Mouse (Mus musculus) heart, postnatal 10 days (tissue): Measurements from ENCODE around the gene Vamp5. TPM values are rescaled to one million over a fixed set of nuclear protein-coding genes. Genes with fewer than 3 reads are reported as not detected.

Experiments used
- DNase-seq, 2 experiments: peaks; one replicate each; pipeline ENCODE4 v3.0.0; 2021
- intact Hi-C: fragments of 180-260 bp; cut with DNase I; formaldehyde crosslinking; loops from one replicate; pipeline ENCODE4 v1.15.1; 2025
- total RNA-seq, 2 experiments: library from RNA; stranded (reverse); gene quantifications; 2 replicates each; pipeline ENCODE4 v1.2.3; 2021

Vamp5 gene
- total RNA-seq, 2 experiments from 2014 or later = 46.5 to 57.8 TPM

DNA sequence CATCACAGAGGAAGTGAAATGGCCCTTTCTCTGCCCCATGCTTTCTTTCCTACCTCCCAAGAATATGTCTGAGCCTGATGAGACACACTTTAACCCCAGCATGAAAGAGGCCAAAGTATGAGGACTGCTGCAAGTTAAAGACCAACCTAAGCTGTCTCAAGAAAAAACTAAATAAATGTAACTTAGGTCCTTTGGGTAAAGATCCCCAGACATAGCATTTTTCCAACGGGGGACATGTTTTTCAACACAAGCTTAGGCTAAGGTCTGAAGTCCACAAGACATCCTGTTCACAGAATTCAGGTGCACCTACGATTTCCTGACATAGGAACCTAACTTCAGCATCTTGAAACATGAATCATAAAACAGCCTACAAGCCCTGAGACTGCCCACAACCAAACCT is 30.1 kb downstream of the Vamp5 start:
- intact Hi-C loops = no loop called here
- DNase-seq = no peak

DNA sequence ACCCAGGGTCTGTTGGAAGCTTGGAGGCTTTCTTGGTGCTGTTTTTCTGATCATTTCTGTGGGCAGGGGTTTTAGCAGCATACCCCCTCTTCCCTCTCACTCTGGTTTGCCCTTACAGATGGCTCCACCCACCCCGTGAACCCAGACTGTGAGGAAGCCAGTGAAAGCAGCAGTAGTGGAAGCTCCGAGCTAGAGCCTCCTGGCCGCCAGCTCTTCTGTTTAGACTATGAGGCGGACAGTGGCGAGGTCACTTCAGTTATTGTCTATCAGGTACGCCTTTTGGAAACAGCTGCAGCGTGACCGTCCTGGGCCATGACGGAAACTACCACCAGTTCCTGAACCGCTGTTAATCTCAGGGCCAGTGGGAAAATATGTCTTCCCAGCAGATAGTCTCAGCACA is 31.9 kb downstream of the Vamp5 start:
- intact Hi-C loops = no loop called here
- no peak for DNase-seq

DNA sequence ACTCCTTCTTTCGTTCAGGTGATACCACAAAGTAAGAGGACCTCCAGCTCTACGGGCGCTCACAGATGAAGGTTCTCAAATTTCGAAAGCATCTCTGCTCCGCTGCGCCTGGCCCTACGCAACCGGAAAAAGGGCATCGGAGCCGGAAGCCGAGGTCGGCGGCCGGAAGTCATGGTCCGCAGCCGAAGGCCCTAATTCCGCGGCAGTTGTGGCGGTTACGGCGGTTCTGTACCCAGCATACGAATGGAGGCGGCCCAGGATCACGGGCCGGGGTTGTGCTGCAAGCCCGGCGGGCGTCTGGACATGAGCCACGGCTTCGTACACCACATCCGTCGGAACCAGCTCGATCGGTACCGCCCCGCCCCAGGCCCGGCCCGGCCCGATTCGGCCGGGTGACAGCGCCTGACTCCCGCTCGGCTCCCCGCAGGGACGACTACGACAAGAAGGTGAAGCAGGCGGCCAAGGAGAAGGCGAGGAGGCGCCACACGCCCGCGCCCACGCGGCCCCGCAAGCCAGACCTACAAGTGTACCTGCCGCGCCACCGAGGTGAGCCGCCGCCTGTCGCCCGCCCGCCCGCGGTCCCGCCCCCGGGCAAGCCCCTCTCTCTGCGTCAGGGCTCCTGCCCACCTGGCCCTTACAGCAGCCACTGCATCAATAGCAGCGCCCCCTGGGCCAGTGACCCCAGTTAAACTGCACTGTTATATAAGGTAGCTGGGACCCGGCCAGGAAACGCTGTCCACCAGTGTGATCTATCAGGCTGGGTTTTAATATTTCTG is 32.9 kb downstream of the Vamp5 start, which contains the start of gene 0610030E20Rik:
Gene 0610030E20Rik (plus strand): TSS at position 152 of the 776 bp plus-strand sequence.
- intact Hi-C loops = no loop called here
- peak; percentile 82 for DNase-seq

DNA sequence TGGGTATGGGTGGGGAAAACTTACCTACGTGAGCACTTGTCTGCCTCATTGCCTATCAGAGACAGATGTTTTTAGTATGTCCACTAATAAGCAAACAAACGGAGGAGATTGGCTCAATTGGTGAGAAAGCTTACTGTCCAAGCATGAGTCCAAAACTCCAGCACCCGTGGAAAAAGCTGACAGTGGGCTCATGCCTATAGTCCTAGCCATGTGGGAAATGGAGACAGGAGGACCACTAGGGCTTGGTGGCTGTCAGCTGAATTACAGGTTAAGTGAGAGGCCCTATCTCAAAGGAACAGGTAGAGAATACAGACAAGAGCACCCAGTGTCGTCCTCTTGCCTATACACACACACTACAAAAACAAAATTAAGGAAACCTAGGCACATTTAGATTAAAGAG is 34.0 kb downstream of the Vamp5 start:
- intact Hi-C loops = no loop called here
- no peak for DNase-seq

DNA sequence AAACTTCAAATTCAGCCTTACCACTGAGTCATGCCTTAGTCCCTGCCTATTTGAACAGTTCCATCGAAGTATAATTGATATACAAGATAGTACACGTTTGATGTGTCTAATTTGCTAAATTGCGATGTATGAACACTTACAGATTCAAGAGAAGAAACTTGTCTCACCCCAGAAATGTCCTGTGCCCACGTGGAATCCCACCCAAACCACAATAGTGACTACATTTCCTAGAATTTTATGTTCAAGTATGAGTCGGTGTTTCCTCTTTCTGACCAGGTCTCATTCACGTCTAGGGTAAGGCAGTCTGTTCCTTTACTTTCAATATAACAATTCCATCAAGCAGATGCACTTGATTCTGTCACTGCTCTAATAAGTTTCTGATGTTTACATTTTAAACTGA is 34.6 kb downstream of the Vamp5 start:
- intact Hi-C loops = no loop called here
- no peak for DNase-seq

DNA sequence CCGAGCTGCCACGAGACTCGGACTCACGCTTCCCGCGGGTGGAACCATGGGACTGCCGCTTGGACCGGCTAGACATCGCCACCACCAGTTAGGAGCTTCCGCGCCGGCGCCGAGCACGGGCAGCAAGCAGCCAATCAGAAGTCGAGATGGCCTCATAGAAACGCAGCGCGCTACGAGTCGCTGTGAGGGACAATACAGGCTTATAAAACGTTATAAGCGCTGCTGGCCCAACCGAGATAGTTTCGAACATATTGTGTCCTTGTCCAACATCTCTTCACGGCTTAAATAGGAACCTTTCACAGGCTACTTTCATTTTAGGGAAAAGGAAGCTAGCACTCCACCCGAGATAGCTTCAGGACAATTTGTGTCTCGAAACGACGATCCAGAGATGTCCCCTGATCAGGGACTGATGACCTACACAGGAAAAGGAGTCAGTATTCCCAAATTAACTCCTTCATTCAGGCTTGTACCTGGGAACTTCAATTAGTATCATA is 35.1 kb downstream of the Vamp5 start, which contains the start of gene Usp39:
Gene Usp39 (minus strand): TSS at position 111 of the 494 bp plus-strand sequence.
- intact Hi-C loops = no loop called here
- peak; percentile 95 to 96 for DNase-seq

DNA sequence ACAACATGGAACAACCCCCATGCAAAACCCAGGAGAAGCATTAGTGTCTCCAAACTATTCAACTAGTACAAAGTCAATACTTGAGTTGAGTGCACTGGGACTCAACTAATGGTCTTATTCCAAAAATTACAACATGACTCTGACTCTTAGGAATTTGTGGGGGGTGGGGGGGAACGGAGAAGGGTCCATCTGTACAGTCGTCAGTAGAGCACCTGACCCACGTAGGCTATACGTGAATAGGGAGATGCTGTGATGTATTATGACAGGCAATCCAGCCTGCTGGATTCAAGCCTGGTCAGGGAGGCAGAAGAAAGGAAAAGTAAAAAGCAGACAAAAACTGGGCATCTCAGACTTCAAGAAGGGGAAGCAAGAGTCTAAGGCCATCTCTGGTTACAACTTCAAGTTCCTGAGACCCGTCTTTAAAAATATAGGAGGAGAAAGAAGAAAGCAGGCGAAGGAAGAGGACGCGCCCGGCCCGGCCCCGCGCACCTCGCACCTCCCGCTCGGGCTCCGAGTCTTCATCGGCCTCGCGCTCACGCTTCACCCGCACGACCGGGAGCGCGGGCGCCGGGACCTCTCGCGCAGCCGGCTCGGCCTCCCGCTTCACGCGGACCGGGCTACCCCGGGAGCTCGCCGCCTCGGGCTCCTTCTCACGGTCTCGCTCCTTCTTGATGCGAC is 35.7 kb downstream of the Vamp5 start:
- no peak for DNase-seq
- intact Hi-C loops = no loop called here

DNA sequence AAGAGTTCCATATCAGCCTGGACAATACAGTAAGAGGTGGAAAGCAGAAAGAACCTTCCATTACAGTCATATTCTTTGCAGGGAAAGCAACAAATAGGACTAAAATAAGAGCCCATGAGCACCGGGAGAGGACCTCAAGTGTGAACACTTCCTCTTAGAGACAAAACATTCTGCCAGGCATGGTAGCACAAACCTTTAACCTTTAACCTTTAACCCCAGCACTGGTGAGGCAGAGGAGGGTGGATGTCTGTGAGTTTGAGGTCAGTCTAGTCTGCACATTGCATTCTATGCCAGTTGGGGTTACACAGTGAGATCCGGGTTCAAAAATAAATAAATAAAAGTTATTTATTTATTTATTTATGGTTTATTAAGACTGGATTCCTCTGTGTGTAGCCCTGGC is 39.8 kb downstream of the Vamp5 start:
- intact Hi-C loops = no loop called here
- DNase-seq = no peak

DNA sequence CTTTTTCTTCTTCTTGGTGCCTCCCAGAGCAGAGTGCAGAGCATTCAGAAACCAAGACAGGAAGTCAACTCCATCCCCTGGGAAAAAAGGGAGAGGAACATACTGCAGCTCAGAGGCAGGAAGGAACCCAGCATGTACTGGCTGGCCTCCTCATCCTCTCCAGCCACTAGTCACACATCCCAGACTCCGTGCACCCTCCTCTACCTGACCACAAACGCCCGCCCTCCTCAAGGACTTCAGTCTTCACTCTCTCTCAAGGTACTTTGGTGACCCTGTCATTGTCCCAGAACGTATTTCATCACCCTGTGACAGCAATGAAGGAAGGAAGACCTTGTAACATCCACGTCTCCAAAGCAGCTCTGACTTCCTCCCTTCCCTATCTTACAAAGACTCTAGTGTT is 47.2 kb downstream of the Vamp5 start:
- intact Hi-C loops = no loop called here
- no peak for DNase-seq

DNA sequence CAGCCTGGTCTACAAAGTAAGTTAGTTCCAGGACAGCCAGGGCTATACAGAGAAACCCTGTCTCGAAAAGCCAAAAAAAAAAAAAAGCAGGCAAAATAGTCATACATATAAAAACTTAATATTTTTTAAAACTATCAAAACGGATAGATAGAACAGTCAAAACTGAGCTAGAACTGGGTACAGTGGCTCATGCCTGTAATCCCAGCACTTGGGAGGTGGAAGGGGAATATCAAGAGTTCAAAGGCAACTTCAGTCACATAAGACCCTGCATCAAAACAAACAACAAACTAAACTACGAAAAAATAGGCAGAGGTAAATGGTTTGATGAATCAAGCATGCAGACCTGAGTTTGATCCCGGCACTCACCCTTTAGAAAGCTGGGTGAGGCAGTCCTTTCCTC is 50.1 kb downstream of the Vamp5 start:
- DNase-seq = no peak
- intact Hi-C loops = no loop called here

DNA sequence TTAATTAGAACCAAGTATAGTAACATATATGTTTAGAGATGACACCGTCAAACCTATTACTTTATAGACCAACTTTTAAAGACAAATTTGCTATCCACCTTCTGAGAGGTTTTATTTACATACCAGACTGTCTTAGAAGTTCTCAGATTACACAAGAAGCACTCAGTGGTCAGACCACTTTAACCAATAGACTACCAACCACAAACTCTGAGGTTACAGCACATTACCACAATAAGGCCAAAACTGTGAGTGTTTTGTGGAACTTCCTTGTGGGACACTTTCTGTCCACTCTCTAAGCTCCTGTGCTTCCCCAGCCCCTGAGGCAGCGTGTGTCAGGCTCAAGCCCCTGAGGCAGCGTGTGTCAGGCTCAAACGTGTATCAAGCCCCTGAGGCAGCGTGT is 51.2 kb downstream of the Vamp5 start:
- intact Hi-C loops = no loop called here

DNA sequence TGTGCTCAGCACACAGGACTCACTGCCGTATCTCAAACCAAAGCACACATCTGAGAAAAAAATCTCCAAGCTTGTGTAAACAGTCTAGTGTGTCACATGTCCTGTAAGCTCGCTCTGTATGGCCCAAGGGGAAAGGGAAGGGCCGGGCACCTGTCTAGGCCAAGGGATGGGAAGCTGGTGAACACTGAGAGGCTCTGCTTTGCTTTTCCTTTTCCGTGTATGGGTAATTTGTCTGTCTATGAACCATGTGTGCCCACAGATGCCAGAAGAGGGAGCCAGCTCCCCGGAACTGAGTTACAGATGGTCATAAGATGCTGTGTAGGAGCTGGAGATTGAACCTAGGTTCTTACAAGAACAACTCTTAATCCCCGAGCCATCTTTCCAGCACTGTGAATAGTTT is 54.0 kb downstream of the Vamp5 start:
- intact Hi-C loops = no loop called here
- peak; percentile 27 to 43 for DNase-seq

More for the DNA sequence above, 51.2 kb downstream of the Vamp5 start:
- DNase-seq = no peak

DNA sequence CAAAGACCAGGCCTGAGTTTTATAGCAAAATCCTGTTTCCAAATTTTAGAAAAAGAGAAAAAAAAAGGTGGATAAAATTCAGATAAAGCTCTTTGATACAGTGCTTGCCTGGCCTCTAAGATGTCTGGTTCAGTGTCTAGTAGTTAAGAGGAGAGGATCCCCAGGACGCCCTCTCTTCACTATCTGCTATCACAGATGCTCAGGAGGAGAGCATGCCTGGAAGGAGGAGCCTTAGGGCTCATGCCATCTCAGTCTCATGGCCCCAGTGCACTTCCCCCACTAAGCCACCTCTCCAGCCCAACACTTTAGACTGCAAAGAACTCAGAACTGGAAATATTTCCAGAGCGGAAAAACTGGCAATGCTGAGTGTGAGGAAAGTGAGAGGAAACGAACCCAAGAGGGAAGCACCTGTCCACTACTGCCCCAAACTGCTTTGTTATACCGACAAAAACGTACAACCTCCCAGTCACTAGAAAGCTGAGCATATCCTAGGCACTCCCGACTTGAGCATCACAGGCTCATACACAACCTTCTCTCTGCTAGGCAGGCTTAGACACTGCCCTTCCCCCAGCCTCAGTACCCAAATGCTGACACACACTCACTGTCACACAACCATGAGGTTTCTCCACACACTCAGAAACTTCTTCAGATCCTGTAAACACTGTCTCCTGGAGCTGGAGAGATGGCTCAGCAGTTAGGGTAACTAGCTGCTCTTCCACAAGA is 56.3 kb downstream of the Vamp5 start:
- DNase-seq = no peak
- intact Hi-C loops = no loop called here

DNA sequence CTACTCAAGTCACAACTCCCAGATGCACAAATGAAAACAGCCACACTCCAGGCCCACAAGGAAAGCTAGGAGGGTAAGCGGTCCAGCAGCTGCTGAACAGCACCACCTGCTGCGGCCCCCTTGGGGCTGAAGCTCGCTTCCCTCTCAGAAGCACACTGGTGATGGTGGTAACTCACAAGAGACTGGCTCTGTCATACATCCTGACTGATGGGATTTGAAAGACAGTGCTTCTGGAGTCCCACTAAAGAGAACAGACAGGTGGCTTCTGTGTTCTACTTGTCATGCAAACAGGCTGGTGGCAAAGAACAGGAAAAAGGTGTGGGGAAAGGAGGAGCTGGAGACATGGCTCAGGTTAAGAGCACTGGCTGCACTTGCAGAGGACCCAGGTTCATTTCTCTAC is 57.3 kb downstream of the Vamp5 start:
- intact Hi-C loops = no loop called here
- DNase-seq = no peak

DNA sequence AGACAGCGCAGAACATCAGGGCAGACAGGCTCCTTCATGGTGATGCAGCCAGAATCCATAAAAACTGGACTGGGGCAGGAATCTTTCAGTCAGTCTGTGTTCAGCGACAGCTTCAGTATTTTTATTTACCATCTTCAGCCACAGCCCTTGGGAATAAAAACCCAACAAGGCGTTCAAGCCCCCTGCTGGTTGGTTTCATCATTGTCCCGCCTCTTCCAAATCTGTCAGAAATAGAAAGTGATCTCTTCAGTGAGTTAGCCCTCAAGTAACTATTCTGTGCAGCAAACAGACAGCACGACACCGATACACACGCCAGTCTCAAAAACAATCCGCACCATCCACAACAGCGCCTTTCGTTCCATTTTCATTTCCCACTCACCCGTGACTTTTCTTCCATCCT is 61.2 kb downstream of the Vamp5 start:
- DNase-seq = peak; percentile 77 to 83
- intact Hi-C loops = loop anchor here (1.0 kb wide), 2 partner anchors 35 to 134 kb away; no protein-coding TSS in a partner anchor

Other genes with a start within 250 kb of the Vamp5 start
- 1 to 10 TPM; 8.6 TPM for gene Atoh8, start 144.9 kb downstream of the Vamp5 start, total RNA-seq
- not detected for gene Sftpb, start 75.9 kb downstream of the Vamp5 start, total RNA-seq
- gene Usp39, start 35.3 kb downstream of the Vamp5 start, total RNA-seq = 10 to 100 TPM; 19.3 to 24.6 TPM
- 10 to 100 TPM; 13.4 to 13.9 TPM for gene 0610030E20Rik, start 33.2 kb downstream of the Vamp5 start, total RNA-seq
- gene Tmem150a, start 25.0 kb downstream of the Vamp5 start, total RNA-seq = 10 to 100 TPM; 13.6 to 17.1 TPM
- gene Rnf181, start 13.5 kb downstream of the Vamp5 start, total RNA-seq = 10 to 100 TPM; 45.6 to 51.5 TPM
- 100 to 1,000 TPM in 1 of 2 experiments, 10 to 100 TPM in 1; 95.9 to 102 TPM for gene Vamp8, start 10.2 kb upstream of the Vamp5 start, total RNA-seq
- 10 to 100 TPM; 24.5 to 27.7 TPM for gene Ggcx, start 33.8 kb upstream of the Vamp5 start, total RNA-seq
- gene Mat2a, start 59.1 kb upstream of the Vamp5 start, total RNA-seq = 100 to 1,000 TPM; 204 to 226 TPM
- gene Sh2d6, start 141.2 kb upstream of the Vamp5 start, total RNA-seq = under 1 TPM in 1 of 2 experiments, not detected in 1; 0.40 TPM
- gene Capg, start 163.9 kb upstream of the Vamp5 start, total RNA-seq = 10 to 100 TPM; 11.5 to 13.1 TPM
- gene Elmod3, start 217.9 kb upstream of the Vamp5 start, total RNA-seq = 10 to 100 TPM; 15.7 to 16.0 TPM
- gene Retsat, start 218.0 kb upstream of the Vamp5 start, total RNA-seq = 100 to 1,000 TPM; 141 to 152 TPM
- 10 to 100 TPM; 44.5 to 45.4 TPM for gene Tgoln1, start 236.5 kb upstream of the Vamp5 start, total RNA-seq